Mouse (Mus musculus) cerebellum, adult 11-12 months (tissue): ENCODE results near the gene Upf2.
"Not testable (repeated sequence)": the region's sequence is repeated elsewhere in the genome, so short reads cannot be mapped to it uniquely, and the experiment has no call there.

Experiments used
- DNase-seq: peaks from one replicate; pipeline ENCODE4 v3.0.0; 2022

Upf2 gene

GRCm38 (mm10) chr2:6072685-6073260 lies 121.5 kb downstream of the Upf2 start:
- no peak for DNase-seq

GRCm38 (mm10) chr2:6074891-6075529 lies 123.7 kb downstream of the Upf2 start:
- DNase-seq: no peak

- no peak for DNase-seq
These were observed 124.2 kb downstream of the Upf2 start for GRCm38 (mm10) chr2:6075530-6075896.

GRCm38 (mm10) chr2:6080037-6080436 lies 128.8 kb downstream of the Upf2 start:
- DNase-seq: no peak

GRCm38 (mm10) chr2:6081108-6081507 lies 129.8 kb downstream of the Upf2 start:
- no peak for DNase-seq

GRCm38 (mm10) chr2:6082615-6083014 lies 131.3 kb downstream of the Upf2 start:
- DNase-seq: no peak

GRCm38 (mm10) chr2:6083696-6084095 lies 132.4 kb downstream of the Upf2 start:
- no peak for DNase-seq

- DNase-seq: no peak
These were observed 134.6 kb downstream of the Upf2 start for GRCm38 (mm10) chr2:6085622-6086530.

- no peak for DNase-seq
These were observed 135.9 kb downstream of the Upf2 start for GRCm38 (mm10) chr2:6087151-6087550.

- DNase-seq: not testable (repeated sequence)
These were observed 138.7 kb downstream of the Upf2 start for GRCm38 (mm10) chr2:6089941-6090340.

GRCm38 (mm10) chr2:6097113-6097716 lies 145.9 kb downstream of the Upf2 start:
- DNase-seq: no peak

- DNase-seq: no peak
These were observed 147.7 kb downstream of the Upf2 start for GRCm38 (mm10) chr2:6098924-6099323.

- no peak for DNase-seq
These were observed 148.2 kb downstream of the Upf2 start for GRCm38 (mm10) chr2:6099443-6099842.

- DNase-seq: no peak
These were observed 148.9 kb downstream of the Upf2 start for GRCm38 (mm10) chr2:6100027-6100749.

- no peak for DNase-seq
These were observed 149.5 kb downstream of the Upf2 start for GRCm38 (mm10) chr2:6100755-6101154.

- DNase-seq: no peak
These were observed 154.2 kb downstream of the Upf2 start for GRCm38 (mm10) chr2:6105437-6105836.
